Mouse (Mus musculus) CH12.LX (cell line): ENCODE results near the gene Mroh7.

ENCODE experiments used
- CHD2 ChIP-seq: IDR thresholded peaks from 2 replicates; pipeline ENCODE4 v1.6.1; 2011; ENCODE audit warnings: low read length, improper control_type of control experiment
- CTCF ChIP-seq, 2 experiments: IDR thresholded peaks in 1 of 2; conservative IDR thresholded peaks in 1 of 2; 2 replicates each; pipeline ENCODE4 v1.5.1; 2011 to 2012; ENCODE audit warnings: low read depth in 2 of 2, low read length in 2 of 2, improper control_type of control experiment in 1 of 2, inconsistent platforms in 1 of 2, mild to moderate bottlenecking in 1 of 2, moderate library complexity in 1 of 2
- POLR2A ChIP-seq: IDR thresholded peaks from 2 replicates; pipeline ENCODE4 v1.6.1; 2011; ENCODE audit warnings: low read depth, mild to moderate bottlenecking, improper control_type of control experiment, low read length

- TF ChIP-seq CTCF (conservative IDR thresholded peaks at IDR 0.05 in 1 of 2, IDR thresholded peaks at IDR 0.05 in 1 of 2; ENCODE audit: low read depth in 2 of 2, low read length in 2 of 2) (no peak), CHD2 (no peak), POLR2A (no peak)
Observed at GRCm38 (mm10) chr4:106778116-106778788, 47.5 kb upstream of the Mroh7 start.
